Mouse (Mus musculus) hindbrain, embryonic 12.5 days (tissue): ENCODE results near the gene Epb41l3. TPM values are rescaled to one million over a fixed set of nuclear protein-coding genes. Genes with fewer than 3 reads are reported as not detected.

Experiments
- ATAC-seq: fragments of 200-750 bp; cut with Nextera tagmentation; 2 replicates; pipeline ENCODE4 v1.8.0; 2017; ENCODE audit warnings: moderate TSS enrichment; ENCODE audit not compliant: low FRiP score
- H3K27ac ChIP-seq: fragments of 300-500 bp; sonication (generic); 2 replicates; pipeline ENCODE4 v1.5.1; 2016; ENCODE audit warnings: mild to moderate bottlenecking
- H3K27me3 ChIP-seq: fragments of 300-500 bp; sonication (generic); 2 replicates; pipeline ENCODE4 v1.6.1; 2016; ENCODE audit warnings: mild to moderate bottlenecking
- H3K36me3 ChIP-seq: fragments of 300-500 bp; sonication (generic); 2 replicates; pipeline ENCODE4 v1.6.1; 2016; ENCODE audit warnings: mild to moderate bottlenecking
- H3K4me1 ChIP-seq: fragments of 300-500 bp; sonication (generic); 2 replicates; pipeline ENCODE4 v1.6.1; 2016
- H3K4me2 ChIP-seq: fragments of 300-500 bp; sonication (generic); replicated peaks from 2 replicates; pipeline ENCODE4 v1.6.1; 2016; ENCODE audit warnings: mild to moderate bottlenecking
- H3K4me3 ChIP-seq: fragments of 300-500 bp; sonication (generic); 2 replicates; pipeline ENCODE4 v1.5.1; 2016; ENCODE audit warnings: mild to moderate bottlenecking
- H3K9ac ChIP-seq: fragments of 300-500 bp; sonication (generic); 2 replicates; pipeline ENCODE4 v1.6.1; 2016; ENCODE audit warnings: mild to moderate bottlenecking, moderate library complexity
- H3K9me3 ChIP-seq: fragments of 300-500 bp; sonication (generic); replicated peaks from 2 replicates; pipeline ENCODE4 v1.6.1; 2016; ENCODE audit warnings: mild to moderate bottlenecking
- WGBS: fragments of 180-500 bp; shearing (Covaris S2); methylation state at CpG from one replicate; pipeline ENCODE4 v1.1.7; 2016; 5-methylcytosine and 5-hydroxymethylcytosine counted together
- polyA plus RNA-seq: library from polyadenylated mRNA; unstranded; fragments of >200 nt; fragmentation: Nextera tagmentation; extraction: Ambion mirVana; gene quantifications from 2 replicates; pipeline ENCODE4 v1.2.1, GENCODE M21; 2016

Gene Epb41l3
- polyA plus RNA-seq, 1 experiment from 2014 or later = 104 TPM

GRCm38 (mm10) chr17:69277362-69277761 is 201.9 kb downstream of the Epb41l3 start:
- no peak overlapping the region for H3K9ac ChIP-seq
- no peak for ATAC-seq
- 12% methylated on average over 5 of the region's 5 CpGs for WGBS

DNA sequence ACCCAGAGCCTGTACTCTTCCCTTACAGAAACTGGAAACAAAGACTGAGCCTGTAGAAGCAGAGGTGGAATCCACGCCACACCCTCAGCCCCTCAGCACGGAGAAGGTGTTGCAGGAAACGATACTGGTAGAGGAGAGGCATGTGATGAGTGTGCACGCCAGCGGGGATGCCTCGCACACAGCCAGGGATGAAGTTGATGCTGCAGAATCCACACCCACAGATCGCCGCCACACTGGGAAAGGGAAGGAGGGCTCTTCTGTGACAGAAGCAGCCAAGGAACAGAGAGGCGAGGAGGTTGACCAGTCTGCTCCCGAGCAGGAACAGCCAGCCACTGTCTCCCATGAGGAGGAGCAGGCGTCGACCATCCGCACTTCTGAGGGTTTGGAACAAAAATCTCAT is 209.0 kb downstream of the Epb41l3 start:
- Histone ChIP-seq H3K27ac (no peak overlapping the region), H3K9me3 (peaks cover 12% of the 10 kb centered on the region), H3K4me1 (no peaks in the 10 kb centered on the region), H3K27me3 (no peaks in the 10 kb centered on the region), H3K4me2 (no peak overlapping the region), H3K4me3 (no peak overlapping the region), H3K36me3 (peaks cover 59% of the 10 kb centered on the region), H3K9ac (no peak overlapping the region)
- 90% methylated on average over 13 of the region's 13 CpGs for WGBS
- no peak for ATAC-seq

More at GRCm38 (mm10) chr17:69277362-69277761, 201.9 kb downstream of the Epb41l3 start:
- Histone ChIP-seq H3K9me3 (no peaks in the 10 kb centered on the region), H3K27me3 (no peaks in the 10 kb centered on the region), H3K36me3 (0 out of 2 replicates have a peak, but pooled peaks cover 8% of the 10 kb centered on the region), H3K4me2 (no peak overlapping the region), H3K27ac (no peak overlapping the region), H3K4me3 (no peak overlapping the region), H3K4me1 (peaks cover 5% of the 10 kb centered on the region; the same call in 1 of the 2 replicates)

- Histone ChIP-seq H3K4me2 (no peak overlapping the region), H3K27me3 (no peaks in the 10 kb centered on the region), H3K9me3 (peaks cover 7% of the 10 kb centered on the region; the same call in 1 of the 2 replicates), H3K4me1 (no peaks in the 10 kb centered on the region), H3K9ac (no peak overlapping the region), H3K36me3 (peaks cover 53% of the 10 kb centered on the region), H3K4me3 (no peak overlapping the region), H3K27ac (no peak overlapping the region)
- WGBS = 94% methylated on average over 12 of the region's 12 CpGs
- no peak for ATAC-seq
Measured at GRCm38 (mm10) chr17:69288130-69288529, 212.6 kb downstream of the Epb41l3 start.

- no peak overlapping the region for H3K9ac ChIP-seq
- 84% methylated on average over 3 of the region's 3 CpGs for WGBS
- peaks cover 40% of the 10 kb centered on the region for H3K36me3 ChIP-seq
- H3K9me3 ChIP-seq = peaks cover 7% of the 10 kb centered on the region; the same call in 1 of the 2 replicates
- ATAC-seq = no peak
- no peaks in the 10 kb centered on the region for H3K4me1 ChIP-seq
- no peaks in the 10 kb centered on the region for H3K27me3 ChIP-seq
- H3K27ac ChIP-seq = no peak overlapping the region
- no peak overlapping the region for H3K4me3 ChIP-seq
- no peak overlapping the region for H3K4me2 ChIP-seq
Measured at GRCm38 (mm10) chr17:69290272-69290671, 214.8 kb downstream of the Epb41l3 start.

DNA sequence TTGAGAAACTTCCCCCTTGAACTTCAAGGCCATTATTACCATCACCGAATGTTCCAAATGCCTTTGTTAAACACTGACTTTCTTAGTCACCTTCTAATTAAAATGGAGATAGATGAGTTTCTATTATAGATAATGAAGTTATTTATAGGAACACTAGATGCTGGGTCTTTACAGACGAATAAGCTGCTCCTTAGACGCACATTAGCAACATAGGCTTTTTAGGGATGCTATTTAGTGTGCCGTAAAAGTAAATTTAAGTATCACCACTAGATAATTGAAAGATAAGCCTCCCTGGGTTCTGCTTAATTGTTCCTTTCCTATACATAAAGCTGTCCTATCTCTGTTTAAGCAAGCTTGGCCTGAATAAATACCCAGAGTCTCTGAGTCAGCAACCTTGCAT is 226.1 kb downstream of the Epb41l3 start:
- H3K36me3 ChIP-seq = no peaks in the 10 kb centered on the region
- H3K4me2 ChIP-seq = no peak overlapping the region
- H3K27me3 ChIP-seq = no peaks in the 10 kb centered on the region
- ATAC-seq = no peak
- no peak overlapping the region for H3K27ac ChIP-seq
- H3K9me3 ChIP-seq = no peaks in the 10 kb centered on the region
- WGBS = 89% methylated on average over 4 of the region's 4 CpGs
- H3K4me3 ChIP-seq = no peak overlapping the region
- H3K4me1 ChIP-seq = peaks cover 4% of the 10 kb centered on the region; the same call in 1 of the 2 replicates
- no peak overlapping the region for H3K9ac ChIP-seq

DNA sequence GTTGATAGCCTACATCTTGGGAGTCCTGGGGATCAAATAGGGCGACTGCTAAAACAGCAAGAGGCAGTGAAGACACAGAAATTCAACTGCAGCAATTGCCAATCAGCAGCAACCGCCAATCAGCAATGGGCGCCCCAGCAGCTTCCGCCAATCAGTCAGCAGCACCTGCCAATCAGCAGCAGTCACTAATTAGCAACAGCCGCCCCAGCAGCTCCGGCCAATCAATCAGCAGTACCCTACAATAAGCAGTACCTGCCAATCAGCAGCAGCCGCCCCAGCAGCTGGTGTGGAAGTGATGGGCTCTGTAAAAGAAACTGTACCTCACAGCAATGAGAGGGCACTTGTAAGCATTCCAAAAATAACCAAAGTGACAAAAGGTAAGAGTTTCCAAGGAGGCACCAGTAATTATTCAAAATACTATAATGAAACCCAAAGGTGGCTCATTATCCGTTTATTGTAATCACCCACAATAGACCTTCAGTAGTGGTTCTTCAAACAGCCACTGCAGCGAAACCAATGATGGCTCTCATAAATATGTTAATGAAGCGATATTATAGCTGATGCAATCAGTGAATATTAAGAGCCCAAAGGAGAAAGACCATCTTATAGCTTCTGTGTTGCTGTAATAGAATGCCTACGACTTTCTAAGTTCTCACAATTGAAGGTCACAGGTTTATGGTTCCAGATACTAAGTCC is 228.2 kb downstream of the Epb41l3 start:
- peaks cover 4% of the 10 kb centered on the region; the same call in 1 of the 2 replicates for H3K4me1 ChIP-seq
- no peak overlapping the region for H3K27ac ChIP-seq
- H3K4me2 ChIP-seq = no peak overlapping the region
- no peaks in the 10 kb centered on the region for H3K36me3 ChIP-seq
- H3K9ac ChIP-seq = no peak overlapping the region
- peak; percentile 46; the same call in 1 of the 2 replicates for ATAC-seq
- no peaks in the 10 kb centered on the region for H3K9me3 ChIP-seq
- 66% methylated on average over 11 of the region's 11 CpGs for WGBS
- H3K27me3 ChIP-seq = no peaks in the 10 kb centered on the region
- H3K4me3 ChIP-seq = no peak overlapping the region

GRCm38 (mm10) chr17:69307636-69308035 is 232.2 kb downstream of the Epb41l3 start:
- no peak overlapping the region for H3K4me2 ChIP-seq
- no peak for ATAC-seq
- peaks cover 4% of the 10 kb centered on the region; the same call in 1 of the 2 replicates for H3K4me1 ChIP-seq
- no peaks in the 10 kb centered on the region for H3K36me3 ChIP-seq
- WGBS = 65% methylated on average over 9 of the region's 9 CpGs
- no peak overlapping the region for H3K4me3 ChIP-seq
- no peaks in the 10 kb centered on the region for H3K27me3 ChIP-seq
- no peaks in the 10 kb centered on the region for H3K9me3 ChIP-seq
- no peak overlapping the region for H3K27ac ChIP-seq
- H3K9ac ChIP-seq = no peak overlapping the region

- Histone ChIP-seq H3K4me2 (no peak overlapping the region), H3K9ac (no peak overlapping the region), H3K4me1 (no peaks in the 10 kb centered on the region; the same call in 1 of the 2 replicates), H3K4me3 (no peak overlapping the region), H3K9me3 (no peaks in the 10 kb centered on the region), H3K27me3 (no peaks in the 10 kb centered on the region), H3K36me3 (no peaks in the 10 kb centered on the region), H3K27ac (no peak overlapping the region)
- 78% methylated on average over 4 of the region's 4 CpGs for WGBS
- no peak for ATAC-seq
Measured at GRCm38 (mm10) chr17:69309872-69310271, 234.4 kb downstream of the Epb41l3 start.

DNA sequence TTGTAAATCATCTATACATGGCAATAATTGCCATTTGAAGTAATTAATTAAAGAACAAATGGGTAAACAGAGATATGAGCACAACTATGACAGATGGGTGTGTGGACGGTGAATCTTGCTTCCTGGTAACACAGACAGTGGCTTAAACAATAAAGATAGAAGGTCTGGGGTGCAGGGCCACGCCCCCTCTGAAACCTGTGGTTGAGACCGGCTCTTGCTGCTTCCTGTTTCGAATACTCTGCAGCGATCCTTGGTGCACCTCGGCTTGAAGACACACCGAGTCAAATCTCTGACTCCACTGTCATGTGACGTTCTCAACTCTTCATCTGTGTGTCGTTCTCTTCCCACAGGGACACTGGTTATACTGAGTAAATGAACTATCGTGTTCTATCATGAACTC is 245.0 kb downstream of the Epb41l3 start:
- no peak overlapping the region for H3K4me2 ChIP-seq
- no peak for ATAC-seq
- no peaks in the 10 kb centered on the region for H3K9me3 ChIP-seq
- no peak overlapping the region for H3K27ac ChIP-seq
- WGBS = 89% methylated on average over 10 of the region's 10 CpGs
- H3K4me3 ChIP-seq = no peak overlapping the region
- no peaks in the 10 kb centered on the region for H3K36me3 ChIP-seq
- H3K4me1 ChIP-seq = no peaks in the 10 kb centered on the region
- no peak overlapping the region for H3K9ac ChIP-seq
- H3K27me3 ChIP-seq = no peaks in the 10 kb centered on the region

- H3K9me3 ChIP-seq = no peaks in the 10 kb centered on the region
- H3K36me3 ChIP-seq = no peaks in the 10 kb centered on the region
- no peak overlapping the region for H3K4me2 ChIP-seq
- H3K4me3 ChIP-seq = no peak overlapping the region
- ATAC-seq = no peak
- H3K27ac ChIP-seq = no peak overlapping the region
- H3K9ac ChIP-seq = no peak overlapping the region
- H3K27me3 ChIP-seq = no peaks in the 10 kb centered on the region
- no peaks in the 10 kb centered on the region for H3K4me1 ChIP-seq
- WGBS = 93% methylated on average over 2 of the region's 2 CpGs
Measured at GRCm38 (mm10) chr17:69322721-69323120, 247.2 kb downstream of the Epb41l3 start.

Other genes starting within 250 kb of the Epb41l3 start
- 3.5 TPM in 2 replicates for gene Tmem200c, start 249.1 kb upstream of the Epb41l3 start, polyA plus RNA-seq